Mouse (Mus musculus) R1 (cell line): ENCODE data around the gene Hmg20a.

Experiments used
- DNase-seq: peaks from one replicate; pipeline ENCODE4 v3.0.0-alpha.2; 2018; ENCODE audit warnings: low read depth, low spot score

Gene Hmg20a

GRCm38 (mm10) chr9:56439699-56440098 is 21.3 kb downstream of the Hmg20a start:
- no peak for DNase-seq

- DNase-seq = no peak
Measured at GRCm38 (mm10) chr9:56451570-56451969, 33.2 kb downstream of the Hmg20a start.

- DNase-seq = no peak
Measured at GRCm38 (mm10) chr9:56453038-56453815, 34.8 kb downstream of the Hmg20a start.

GRCm38 (mm10) chr9:56456426-56456825 is 38.0 kb downstream of the Hmg20a start:
- DNase-seq = no peak

- DNase-seq = no peak
Measured at GRCm38 (mm10) chr9:56460987-56461386, 42.6 kb downstream of the Hmg20a start.

- no peak for DNase-seq
Measured at GRCm38 (mm10) chr9:56462606-56463005, 44.2 kb downstream of the Hmg20a start.

- DNase-seq = no peak
Measured at GRCm38 (mm10) chr9:56463046-56463445, 44.6 kb downstream of the Hmg20a start.

GRCm38 (mm10) chr9:56463686-56464515 is 45.5 kb downstream of the Hmg20a start:
- DNase-seq = no peak

GRCm38 (mm10) chr9:56464863-56465654 is 46.6 kb downstream of the Hmg20a start:
- no peak for DNase-seq

GRCm38 (mm10) chr9:56466251-56466650 is 47.8 kb downstream of the Hmg20a start:
- DNase-seq = no peak

GRCm38 (mm10) chr9:56469656-56470055 is 51.2 kb downstream of the Hmg20a start:
- no peak for DNase-seq

GRCm38 (mm10) chr9:56470291-56470690 is 51.9 kb downstream of the Hmg20a start:
- DNase-seq = peak; percentile 39

GRCm38 (mm10) chr9:56478975-56479647 is 60.7 kb downstream of the Hmg20a start:
- no peak for DNase-seq

- DNase-seq = no peak
Measured at GRCm38 (mm10) chr9:56482623-56483022, 64.2 kb downstream of the Hmg20a start.

GRCm38 (mm10) chr9:56485423-56485822 is 67.0 kb downstream of the Hmg20a start:
- DNase-seq = no peak

- DNase-seq = no peak
Measured at GRCm38 (mm10) chr9:56486158-56486557, 67.7 kb downstream of the Hmg20a start.

- no peak for DNase-seq
Measured at GRCm38 (mm10) chr9:56487651-56488050, 69.2 kb downstream of the Hmg20a start.

GRCm38 (mm10) chr9:56492391-56492790 is 74.0 kb downstream of the Hmg20a start:
- DNase-seq = no peak

GRCm38 (mm10) chr9:56492916-56493315 is 74.5 kb downstream of the Hmg20a start:
- no peak for DNase-seq

GRCm38 (mm10) chr9:56495088-56495487 is 76.7 kb downstream of the Hmg20a start:
- DNase-seq = no peak

- DNase-seq = no peak
Measured at GRCm38 (mm10) chr9:56495795-56496232, 77.4 kb downstream of the Hmg20a start.
